Mouse (Mus musculus): Measurements from ENCODE around the gene Rad23b. TPM values are rescaled to one million over a fixed set of nuclear protein-coding genes. Genes with fewer than 3 reads are reported as not detected.
"Not testable (repeated sequence)": the region's sequence is repeated elsewhere in the genome, so short reads cannot be mapped to it uniquely, and the experiment has no call there.

The Rad23b gene
- polyA plus RNA-seq, 1 experiment from 2014 or later, result 53.4 TPM

GRCm38 (mm10) chr4:55397911-55398762, 48.3 kb downstream of the Rad23b start:
- peak; percentile 80 for TF ChIP-seq CTCF (IDR thresholded peaks at IDR 0.05; ENCODE audit: low read depth)
- no peaks in the 10 kb centered on the region for H3K9me3 ChIP-seq (ENCODE audit: control insufficient read depth)
- no peak overlapping the region for H3K27ac ChIP-seq (ENCODE audit: low read depth, low read length)
- H3K36me3 ChIP-seq (ENCODE audit: control insufficient read depth, insufficient read depth), result no peaks in the 10 kb centered on the region
- H3K4me1 ChIP-seq (replicated peaks; ENCODE audit: control insufficient read depth, insufficient read depth, low read length), result no peaks in the 10 kb centered on the region
- H3K27me3 ChIP-seq (replicated peaks; ENCODE audit: control insufficient read depth, insufficient read depth, low read length), result no peaks in the 10 kb centered on the region
- 34% methylated on average over 17 of the region's 17 CpGs for WGBS
- H3K4me3 ChIP-seq (ENCODE audit: low read depth, low read length), result peak overlapping the region; percentile 16; the same call in 1 of the 2 replicates
- peak; percentile 41 for ATAC-seq
- no peak overlapping the region for H3K9ac ChIP-seq (ENCODE audit: low read depth, low read length)
- H3K4me2 ChIP-seq (replicated peaks; ENCODE audit: low read depth), result peak overlapping the region; percentile 55

DNA sequence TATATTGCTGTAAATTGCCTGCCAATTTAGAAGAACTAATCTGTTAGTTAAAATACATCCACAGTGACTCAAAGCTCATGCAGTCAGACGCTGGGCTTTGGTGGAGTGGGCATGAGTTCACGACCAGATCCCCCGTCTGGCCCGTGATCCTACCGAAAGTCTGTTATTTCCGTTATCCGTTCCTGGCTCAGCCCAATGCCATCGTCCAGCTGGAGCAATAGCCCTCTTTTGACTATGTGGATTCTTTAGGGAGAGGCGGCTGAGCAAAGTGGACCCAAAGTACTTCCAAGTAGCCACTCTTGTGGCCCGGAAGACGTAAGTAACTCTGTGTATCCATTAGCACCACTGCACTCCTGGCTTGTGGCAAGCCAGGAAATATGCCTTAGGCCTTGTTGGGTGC, 49.1 kb downstream of the Rad23b start:
- Histone ChIP-seq H3K36me3 (ENCODE audit: control insufficient read depth, insufficient read depth) (no peaks in the 10 kb centered on the region), H3K4me1 (replicated peaks; ENCODE audit: control insufficient read depth, insufficient read depth, low read length) (no peaks in the 10 kb centered on the region), H3K4me2 (replicated peaks; ENCODE audit: low read depth) (peak overlapping the region; percentile 55), H3K4me3 (ENCODE audit: low read depth, low read length) (0 out of 2 replicates have a peak overlapping the region, but pooled peaks have one; percentile 16), H3K9me3 (ENCODE audit: control insufficient read depth) (no peaks in the 10 kb centered on the region), H3K27me3 (replicated peaks; ENCODE audit: control insufficient read depth, insufficient read depth, low read length) (no peaks in the 10 kb centered on the region), H3K9ac (ENCODE audit: low read depth, low read length) (no peak overlapping the region), H3K27ac (ENCODE audit: low read depth, low read length) (no peak overlapping the region)
- WGBS, result 73% methylated on average over 11 of the region's 11 CpGs
- ATAC-seq, result no peak
- no peak for TF ChIP-seq CTCF (IDR thresholded peaks at IDR 0.05; ENCODE audit: low read depth)

- Histone ChIP-seq H3K27me3 (replicated peaks; ENCODE audit: control insufficient read depth, insufficient read depth, low read length) (no peaks in the 10 kb centered on the region), H3K9me3 (ENCODE audit: control insufficient read depth) (no peaks in the 10 kb centered on the region), H3K27ac (ENCODE audit: low read depth, low read length) (no peak overlapping the region), H3K4me2 (replicated peaks; ENCODE audit: low read depth) (no peak overlapping the region), H3K4me1 (replicated peaks; ENCODE audit: control insufficient read depth, insufficient read depth, low read length) (no peaks in the 10 kb centered on the region), H3K36me3 (ENCODE audit: control insufficient read depth, insufficient read depth) (no peaks in the 10 kb centered on the region), H3K4me3 (ENCODE audit: low read depth, low read length) (no peak overlapping the region), H3K9ac (ENCODE audit: low read depth, low read length) (no peak overlapping the region)
- no peak for ATAC-seq
- WGBS, result 79% methylated on average over 3 of the region's 3 CpGs
- no peak for TF ChIP-seq CTCF (IDR thresholded peaks at IDR 0.05; ENCODE audit: low read depth)
These were observed 55.5 kb downstream of the Rad23b start for GRCm38 (mm10) chr4:55405329-55405728.

DNA sequence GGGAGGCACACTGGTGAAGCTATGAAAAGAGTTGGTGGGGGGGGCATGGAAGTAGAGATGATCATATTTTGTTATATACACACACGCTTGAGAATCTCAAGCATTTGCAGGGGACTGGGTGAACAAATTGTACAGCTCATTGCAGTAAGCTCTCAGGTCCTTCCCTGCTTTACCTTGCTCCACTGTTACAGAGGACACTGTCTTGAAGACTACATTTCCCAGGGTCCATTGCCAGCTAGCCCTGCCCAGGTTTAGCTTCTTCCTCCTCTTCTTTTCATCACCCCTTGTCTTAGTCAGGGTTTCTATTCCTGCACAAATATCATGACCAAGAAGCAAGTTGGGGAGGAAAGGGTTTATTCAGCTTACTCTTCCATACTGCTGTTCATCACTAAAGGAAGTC, 56.7 kb downstream of the Rad23b start:
- Histone ChIP-seq H3K27me3 (replicated peaks; ENCODE audit: control insufficient read depth, insufficient read depth, low read length) (no peaks in the 10 kb centered on the region), H3K9me3 (ENCODE audit: control insufficient read depth) (no peaks in the 10 kb centered on the region), H3K4me2 (replicated peaks; ENCODE audit: low read depth) (no peak overlapping the region), H3K36me3 (ENCODE audit: control insufficient read depth, insufficient read depth) (no peaks in the 10 kb centered on the region), H3K9ac (ENCODE audit: low read depth, low read length) (no peak overlapping the region), H3K27ac (ENCODE audit: low read depth, low read length) (no peak overlapping the region), H3K4me3 (ENCODE audit: low read depth, low read length) (no peak overlapping the region), H3K4me1 (replicated peaks; ENCODE audit: control insufficient read depth, insufficient read depth, low read length) (no peaks in the 10 kb centered on the region)
- whole genome bisulfite sequencing, result 83% methylated on average over 1 of the region's 1 CpGs
- no peak for ATAC-seq
- no peak for TF ChIP-seq CTCF (IDR thresholded peaks at IDR 0.05; ENCODE audit: low read depth)

- ATAC-seq, result no peak
- TF ChIP-seq CTCF (IDR thresholded peaks at IDR 0.05; ENCODE audit: low read depth), result no peak
- H3K27me3 ChIP-seq (replicated peaks; ENCODE audit: control insufficient read depth, insufficient read depth, low read length), result no peaks in the 10 kb centered on the region
- no peaks in the 10 kb centered on the region for H3K36me3 ChIP-seq (ENCODE audit: control insufficient read depth, insufficient read depth)
- no peak overlapping the region for H3K9ac ChIP-seq (ENCODE audit: low read depth, low read length)
- no peak overlapping the region for H3K27ac ChIP-seq (ENCODE audit: low read depth, low read length)
- H3K4me2 ChIP-seq (replicated peaks; ENCODE audit: low read depth), result no peak overlapping the region
- 57% methylated on average over 2 of the region's 2 CpGs for WGBS
- H3K4me1 ChIP-seq (replicated peaks; ENCODE audit: control insufficient read depth, insufficient read depth, low read length), result no peaks in the 10 kb centered on the region
- H3K4me3 ChIP-seq (ENCODE audit: low read depth, low read length), result no peak overlapping the region
- H3K9me3 ChIP-seq (ENCODE audit: control insufficient read depth), result no peaks in the 10 kb centered on the region
These were observed 58.2 kb downstream of the Rad23b start for GRCm38 (mm10) chr4:55408081-55408480.

DNA sequence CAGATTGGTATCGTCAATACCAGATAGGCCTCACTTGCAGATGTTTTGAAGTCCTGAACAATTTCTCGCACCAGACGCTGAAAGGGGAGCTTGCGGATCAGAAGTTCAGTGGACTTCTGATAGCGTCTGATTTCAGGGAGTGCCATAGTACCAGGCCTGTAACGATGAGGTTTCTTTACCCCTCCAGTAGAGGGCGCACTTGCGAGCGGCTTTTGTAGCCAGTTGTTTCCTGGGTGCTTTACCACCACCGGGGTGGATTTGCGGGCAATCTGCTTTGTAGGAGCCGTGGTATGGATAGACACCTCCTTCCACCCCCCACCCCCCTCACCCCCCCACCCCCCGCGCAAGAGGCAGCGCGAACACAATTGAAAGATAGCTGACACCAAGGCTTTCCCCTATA, 59.2 kb downstream of the Rad23b start:
- WGBS, result 93% methylated on average over 16 of the region's 16 CpGs
- Histone ChIP-seq H3K36me3 (ENCODE audit: control insufficient read depth, insufficient read depth) (no peaks in the 10 kb centered on the region), H3K27ac (ENCODE audit: low read depth, low read length) (no peak overlapping the region), H3K4me2 (replicated peaks; ENCODE audit: low read depth) (no peak overlapping the region), H3K9me3 (ENCODE audit: control insufficient read depth) (no peaks in the 10 kb centered on the region), H3K4me3 (ENCODE audit: low read depth, low read length) (no peak overlapping the region), H3K27me3 (replicated peaks; ENCODE audit: control insufficient read depth, insufficient read depth, low read length) (no peaks in the 10 kb centered on the region), H3K9ac (ENCODE audit: low read depth, low read length) (no peak overlapping the region), H3K4me1 (replicated peaks; ENCODE audit: control insufficient read depth, insufficient read depth, low read length) (no peaks in the 10 kb centered on the region)
- TF ChIP-seq CTCF (IDR thresholded peaks at IDR 0.05; ENCODE audit: low read depth), result no peak
- ATAC-seq, result no peak

DNA sequence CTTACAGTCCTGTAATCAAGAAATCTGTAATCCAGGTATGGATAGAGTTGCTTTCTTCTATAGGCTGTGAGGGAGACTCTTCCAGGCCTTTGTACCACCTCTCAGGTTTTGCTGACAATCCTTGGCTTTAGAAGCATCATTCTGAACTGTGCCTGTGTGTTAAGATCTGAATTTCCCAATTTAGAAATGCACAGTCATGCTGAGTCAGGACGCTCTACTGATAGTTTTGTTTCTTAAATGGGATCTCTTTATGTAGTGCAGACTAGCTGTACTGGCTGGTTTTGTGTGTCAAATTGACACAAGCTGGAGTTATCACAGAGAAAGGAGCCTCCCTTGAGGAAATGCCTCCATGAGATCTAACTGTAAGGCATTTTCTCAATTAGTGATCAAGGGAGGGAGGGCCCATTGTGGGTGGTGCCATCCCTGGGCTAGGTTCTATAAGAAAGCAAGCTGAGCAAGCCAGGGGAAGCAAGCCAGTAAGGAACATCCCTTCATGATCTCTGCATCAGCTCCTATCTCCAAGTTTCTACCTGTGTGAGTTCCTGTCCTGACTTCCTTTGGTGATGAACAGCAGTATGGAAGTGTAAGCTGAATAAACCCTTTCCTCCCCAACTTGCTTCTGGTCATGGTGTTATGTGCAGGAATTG, 59.9 kb downstream of the Rad23b start:
- not testable (repeated sequence) for ATAC-seq

More for the DNA sequence above, 59.9 kb downstream of the Rad23b start:
- not testable (repeated sequence) for H3K4me2 ChIP-seq (replicated peaks; ENCODE audit: low read depth); H3K9ac ChIP-seq (ENCODE audit: low read depth, low read length); H3K4me1 ChIP-seq (replicated peaks; ENCODE audit: control insufficient read depth, insufficient read depth, low read length); H3K36me3 ChIP-seq (ENCODE audit: control insufficient read depth, insufficient read depth); H3K27me3 ChIP-seq (replicated peaks; ENCODE audit: control insufficient read depth, insufficient read depth, low read length); H3K27ac ChIP-seq (ENCODE audit: low read depth, low read length); H3K4me3 ChIP-seq (ENCODE audit: low read depth, low read length); H3K9me3 ChIP-seq (ENCODE audit: control insufficient read depth)
- 95% methylated on average over 1 of the region's 1 CpGs for WGBS

All from intestine, postnatal 0 days (tissue).